Mouse (Mus musculus) limb, embryonic 15.5 days (tissue): ENCODE measurements around the gene Thoc6. TPM values are rescaled to one million over a fixed set of nuclear protein-coding genes. Genes with fewer than 3 reads are reported as not detected.

Experiments used
- ATAC-seq: fragments of 200-750 bp; cut with Nextera tagmentation; 2 replicates; pipeline ENCODE4 v1.8.0; 2017; ENCODE audit warnings: low read depth, moderate TSS enrichment; ENCODE audit not compliant: insufficient number of reproducible peaks, low FRiP score, low TSS enrichment
- H3K27ac ChIP-seq: fragments of 300-500 bp; sonication (generic); 2 replicates; pipeline ENCODE4 v1.5.1; 2015; ENCODE audit warnings: moderate library complexity, mild to moderate bottlenecking, inconsistent platforms
- H3K27me3 ChIP-seq: fragments of 300-500 bp; sonication (generic); 2 replicates; pipeline ENCODE4 v1.6.1; 2015; ENCODE audit warnings: inconsistent platforms
- H3K36me3 ChIP-seq: fragments of 300-500 bp; sonication (generic); 2 replicates; pipeline ENCODE4 v1.6.1; 2015; ENCODE audit warnings: inconsistent platforms
- H3K4me1 ChIP-seq: fragments of 300-500 bp; sonication (generic); 2 replicates; pipeline ENCODE4 v1.6.1; 2015; ENCODE audit warnings: inconsistent platforms
- H3K4me2 ChIP-seq: fragments of 300-500 bp; sonication (generic); 2 replicates; pipeline ENCODE4 v1.6.1; 2015; ENCODE audit warnings: mild to moderate bottlenecking, inconsistent platforms
- H3K4me3 ChIP-seq: fragments of 300-500 bp; sonication (generic); 2 replicates; pipeline ENCODE4 v1.5.1; 2015; ENCODE audit warnings: mild to moderate bottlenecking, inconsistent platforms
- H3K9ac ChIP-seq: fragments of 300-500 bp; sonication (generic); 2 replicates; pipeline ENCODE4 v1.6.1; 2015; ENCODE audit warnings: inconsistent platforms
- H3K9me3 ChIP-seq: fragments of 300-500 bp; sonication (generic); 2 replicates; pipeline ENCODE4 v1.6.1; 2016; ENCODE audit warnings: inconsistent platforms
- WGBS: fragments of 180-500 bp; shearing (Covaris S2); methylation state at CpG from one replicate; pipeline ENCODE4 v1.1.7; 2015; 5-methylcytosine and 5-hydroxymethylcytosine counted together
- polyA plus RNA-seq: library from polyadenylated mRNA; unstranded; fragments of >200 nt; fragmentation: Nextera tagmentation; extraction: Ambion mirVana; gene quantifications from 2 replicates; pipeline ENCODE4 v1.2.1, GENCODE M21; 2015

The Thoc6 gene
- polyA plus RNA-seq = 38.8 and 43.2 TPM in 2 replicates

GRCm38 (mm10) chr17:23673424-23674073 lies at the start of gene Thoc6, which contains the start of gene Hcfc1r1:
Thoc6 (minus strand) TSS chr17:23673882.
Hcfc1r1 (plus strand) TSS chr17:23673596.
- peak within 1 kb of the TSS; percentile 86 for H3K27ac ChIP-seq
- peak within 1 kb of the TSS; percentile 55 for H3K9ac ChIP-seq
- H3K4me3 ChIP-seq = peak within 1 kb of the TSS; percentile 64
- peaks cover 21% of the 10 kb centered on the region for H3K36me3 ChIP-seq
- no peaks in the 10 kb centered on the region for H3K9me3 ChIP-seq
- H3K27me3 ChIP-seq = peaks cover 3% of the 10 kb centered on the region; the same call in 1 of the 2 replicates
- peak within 1 kb of the TSS; percentile 95 for H3K4me2 ChIP-seq
- 1% methylated on average over 45 of the region's 45 CpGs for WGBS
- H3K4me1 ChIP-seq = peaks cover 42% of the 10 kb centered on the region
- peak; percentile 91 for ATAC-seq

DNA sequence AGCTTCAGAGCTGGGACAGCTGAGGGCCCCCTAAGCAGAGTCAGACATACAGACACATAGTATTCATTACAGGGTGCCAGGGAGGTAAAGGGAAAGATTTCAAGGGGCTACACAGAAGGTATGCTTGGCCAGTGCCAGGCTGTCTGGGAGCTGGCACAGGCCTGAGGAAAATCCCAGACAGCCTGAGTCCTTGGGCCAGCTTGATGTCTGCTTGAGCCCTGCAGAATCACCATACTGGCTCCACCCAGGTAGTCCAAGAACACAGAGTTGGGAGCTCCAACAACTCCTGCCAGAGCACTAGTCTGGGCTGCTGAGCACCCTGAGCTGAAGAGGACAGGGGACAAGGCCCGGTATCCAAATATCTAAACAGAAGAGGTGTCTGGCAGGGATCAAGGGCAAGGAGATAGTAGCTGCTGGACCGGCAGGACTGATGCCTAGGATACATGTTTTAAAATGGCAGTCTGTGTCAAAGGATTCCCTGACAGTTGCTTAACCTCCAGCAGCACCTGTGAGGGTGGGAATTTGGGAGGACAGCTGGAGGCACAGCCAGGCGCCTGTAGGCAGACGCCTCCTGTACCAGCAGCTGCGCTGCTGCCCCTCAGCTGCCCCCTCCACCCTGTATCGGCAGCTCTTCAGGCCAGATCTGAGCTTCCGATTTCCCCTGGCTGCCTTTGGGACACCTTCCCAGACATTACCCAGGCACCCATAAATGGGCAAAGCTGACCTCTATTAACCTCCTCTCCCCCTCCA lies 48.9 kb upstream of the Thoc6 start, which contains the start of gene 1520401A03Rik:
TSS of gene 1520401A03Rik (minus strand) at position 408 of the 750 bp plus-strand sequence.
- no peak for ATAC-seq
- 0 out of 2 replicates have a peak, but pooled peaks cover 2% of the 10 kb centered on the region for H3K27me3 ChIP-seq
- peak within 1 kb of the TSS; percentile 24; the same call in 1 of the 2 replicates for H3K27ac ChIP-seq
- no peak within 1 kb of the TSS for H3K4me2 ChIP-seq
- 59% methylated on average over 7 of the region's 7 CpGs for WGBS
- no peaks in the 10 kb centered on the region for H3K9me3 ChIP-seq
- peaks cover 16% of the 10 kb centered on the region for H3K4me1 ChIP-seq
- no peak within 1 kb of the TSS for H3K9ac ChIP-seq
- no peaks in the 10 kb centered on the region for H3K36me3 ChIP-seq
- H3K4me3 ChIP-seq = no peak within 1 kb of the TSS

GRCm38 (mm10) chr17:23721886-23722285 lies 48.2 kb upstream of the Thoc6 start:
- Histone ChIP-seq H3K27ac (peak overlapping the region; percentile 24; the same call in 1 of the 2 replicates), H3K4me2 (no peak overlapping the region), H3K9me3 (no peaks in the 10 kb centered on the region), H3K4me1 (peaks cover 12% of the 10 kb centered on the region), H3K27me3 (0 out of 2 replicates have a peak, but pooled peaks cover 2% of the 10 kb centered on the region), H3K4me3 (no peak overlapping the region), H3K9ac (no peak overlapping the region), H3K36me3 (no peaks in the 10 kb centered on the region)
- ATAC-seq = no peak
- WGBS = 85% methylated on average over 2 of the region's 2 CpGs

GRCm38 (mm10) chr17:23719455-23719854 lies 45.8 kb upstream of the Thoc6 start:
- Histone ChIP-seq H3K27ac (no peak overlapping the region), H3K4me3 (no peak overlapping the region), H3K36me3 (no peaks in the 10 kb centered on the region), H3K9ac (no peak overlapping the region), H3K9me3 (no peaks in the 10 kb centered on the region), H3K4me1 (0 out of 2 replicates have a peak, but pooled peaks cover 3% of the 10 kb centered on the region), H3K27me3 (0 out of 2 replicates have a peak, but pooled peaks cover 2% of the 10 kb centered on the region), H3K4me2 (no peak overlapping the region)
- ATAC-seq = no peak
- 20% methylated on average over 1 of the region's 1 CpGs for WGBS

DNA sequence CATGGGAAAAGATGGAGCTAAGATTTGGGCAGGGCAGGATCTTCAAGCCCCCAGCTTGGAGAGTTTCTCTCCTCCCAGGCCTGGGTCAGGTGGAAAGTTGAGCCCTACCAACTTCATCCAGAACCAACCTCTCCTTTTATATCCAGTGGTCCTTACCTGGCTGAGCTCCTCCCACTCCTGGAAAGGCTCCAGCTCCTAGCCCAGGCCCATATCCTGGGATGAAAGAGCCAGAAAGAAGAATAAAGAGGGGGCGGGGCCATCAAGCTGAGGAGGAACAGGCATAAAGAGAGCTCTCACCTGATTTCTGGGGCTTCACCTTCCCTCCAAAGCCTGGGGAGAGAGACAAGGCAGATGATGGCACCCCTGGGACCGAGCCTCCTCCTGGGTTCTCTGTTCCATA lies 43.3 kb upstream of the Thoc6 start:
- Histone ChIP-seq H3K9ac (no peak overlapping the region), H3K27ac (no peak overlapping the region), H3K9me3 (no peaks in the 10 kb centered on the region), H3K36me3 (no peaks in the 10 kb centered on the region), H3K4me2 (no peak overlapping the region), H3K4me3 (no peak overlapping the region), H3K27me3 (0 out of 2 replicates have a peak, but pooled peaks cover 2% of the 10 kb centered on the region), H3K4me1 (0 out of 2 replicates have a peak, but pooled peaks cover 3% of the 10 kb centered on the region)
- 59% methylated on average over 2 of the region's 2 CpGs for WGBS
- no peak for ATAC-seq

DNA sequence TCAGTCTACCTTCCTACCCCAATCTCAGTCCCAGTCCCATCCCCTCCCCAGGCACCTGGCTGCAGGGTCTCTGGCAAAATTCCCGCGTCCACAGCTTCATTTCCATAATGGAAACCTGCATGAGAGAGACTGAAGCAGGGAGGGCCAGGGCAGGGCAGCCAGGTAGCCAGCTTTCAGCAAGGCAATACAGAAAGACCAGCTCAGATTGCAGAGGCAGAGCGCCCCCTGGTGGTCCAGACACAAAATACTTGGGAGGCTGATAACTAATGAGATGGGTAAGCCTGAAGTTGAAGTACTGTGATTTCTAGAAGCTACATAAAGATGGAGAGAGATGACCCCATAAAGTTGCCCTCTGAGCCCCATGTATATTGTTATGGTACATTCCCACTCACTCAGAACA lies 32.5 kb upstream of the Thoc6 start:
- no peaks in the 10 kb centered on the region for H3K36me3 ChIP-seq
- no peak for ATAC-seq
- no peak overlapping the region for H3K9ac ChIP-seq
- H3K4me2 ChIP-seq = no peak overlapping the region
- 6% methylated on average over 3 of the region's 3 CpGs for WGBS
- H3K27ac ChIP-seq = no peak overlapping the region
- peaks cover 10% of the 10 kb centered on the region; the same call in 1 of the 2 replicates for H3K27me3 ChIP-seq
- peaks cover 8% of the 10 kb centered on the region for H3K4me1 ChIP-seq
- H3K9me3 ChIP-seq = no peaks in the 10 kb centered on the region
- H3K4me3 ChIP-seq = no peak overlapping the region

DNA sequence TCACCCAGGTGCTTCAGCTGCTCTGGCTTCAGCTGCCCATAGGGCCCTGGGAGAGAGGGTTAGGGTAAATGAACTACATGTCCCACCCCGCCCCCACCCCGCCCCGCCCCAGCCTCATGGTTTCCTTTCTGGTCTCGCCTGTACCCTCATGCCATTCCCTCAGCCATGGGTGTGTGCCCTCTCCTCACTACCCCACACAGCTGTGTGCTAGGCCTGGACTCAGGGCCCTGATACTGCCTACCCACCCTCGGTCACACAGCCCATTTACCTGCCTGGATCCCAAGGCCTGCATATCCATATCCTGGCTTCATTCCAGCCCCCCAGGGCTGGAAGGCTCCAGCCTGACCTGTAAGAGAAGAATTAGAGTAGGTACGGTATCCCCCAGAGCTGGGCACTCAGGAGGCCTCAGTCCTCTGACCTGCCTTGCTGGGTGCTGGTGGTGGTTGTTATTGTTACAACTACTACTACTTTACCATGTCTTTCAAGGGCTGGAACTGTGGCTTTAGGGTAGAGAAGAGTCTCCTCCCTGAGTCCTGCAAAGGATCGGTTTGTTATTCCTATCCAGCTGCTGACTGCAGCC lies 31.9 kb upstream of the Thoc6 start:
- Histone ChIP-seq H3K4me1 (peaks cover 8% of the 10 kb centered on the region), H3K4me3 (no peak overlapping the region), H3K4me2 (no peak overlapping the region), H3K27ac (no peak overlapping the region), H3K27me3 (peaks cover 16% of the 10 kb centered on the region), H3K9ac (no peak overlapping the region), H3K9me3 (no peaks in the 10 kb centered on the region), H3K36me3 (no peaks in the 10 kb centered on the region)
- 0 out of 2 replicates have a peak, but pooled peaks have one; percentile 31 for ATAC-seq
- 72% methylated on average over 7 of the region's 7 CpGs for WGBS

- ATAC-seq = no peak
- Histone ChIP-seq H3K27ac (no peak overlapping the region; the same call in 1 of the 2 replicates), H3K9ac (no peak overlapping the region), H3K9me3 (no peaks in the 10 kb centered on the region), H3K4me3 (no peak overlapping the region), H3K4me2 (no peak overlapping the region), H3K27me3 (peaks cover 24% of the 10 kb centered on the region), H3K36me3 (no peaks in the 10 kb centered on the region), H3K4me1 (peaks cover 15% of the 10 kb centered on the region)
- 22% methylated on average over 7 of the region's 7 CpGs for WGBS
These were observed 31.1 kb upstream of the Thoc6 start for GRCm38 (mm10) chr17:23704741-23705140.

GRCm38 (mm10) chr17:23703301-23703700 lies 29.6 kb upstream of the Thoc6 start:
- Histone ChIP-seq H3K36me3 (no peaks in the 10 kb centered on the region), H3K9ac (no peak overlapping the region), H3K9me3 (no peaks in the 10 kb centered on the region), H3K4me3 (no peak overlapping the region), H3K4me1 (peaks cover 21% of the 10 kb centered on the region), H3K4me2 (no peak overlapping the region), H3K27me3 (peaks cover 38% of the 10 kb centered on the region), H3K27ac (no peak overlapping the region)
- no peak for ATAC-seq
- 86% methylated on average over 9 of the region's 9 CpGs for WGBS

DNA sequence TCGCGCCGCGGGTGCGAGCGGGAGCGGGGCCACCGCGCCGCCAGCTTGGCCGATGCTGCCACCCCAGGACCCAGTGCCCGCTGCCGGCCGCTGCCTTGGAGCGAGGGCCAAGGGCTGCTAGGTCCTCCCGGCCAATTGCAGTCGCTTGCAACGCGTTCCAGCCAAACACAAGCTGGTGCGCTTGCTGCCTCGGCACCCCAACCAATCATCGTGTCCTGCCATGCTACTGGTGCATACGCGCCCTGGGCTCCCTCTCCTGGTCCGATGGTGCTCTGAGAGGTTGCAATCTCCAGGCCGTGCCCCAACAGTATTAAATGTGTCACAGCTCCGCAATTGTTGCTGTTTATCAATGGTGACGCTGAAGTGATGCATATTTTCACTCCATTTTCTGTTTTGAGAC lies 26.4 kb upstream of the Thoc6 start:
- Histone ChIP-seq H3K27ac (no peak overlapping the region), H3K4me3 (peak overlapping the region; percentile 60), H3K36me3 (no peaks in the 10 kb centered on the region), H3K27me3 (peaks cover 41% of the 10 kb centered on the region), H3K9ac (peak overlapping the region; percentile 33; the same call in 1 of the 2 replicates), H3K9me3 (no peaks in the 10 kb centered on the region), H3K4me2 (peak overlapping the region; percentile 100), H3K4me1 (peaks cover 16% of the 10 kb centered on the region)
- ATAC-seq = peak; percentile 85
- WGBS = under 1% methylated on average over 25 of the region's 28 CpGs

GRCm38 (mm10) chr17:23699131-23700077 lies 25.7 kb upstream of the Thoc6 start:
- ATAC-seq = peak; percentile 35; the same call in 1 of the 2 replicates
- H3K27ac ChIP-seq = no peak overlapping the region
- no peaks in the 10 kb centered on the region for H3K36me3 ChIP-seq
- H3K9me3 ChIP-seq = no peaks in the 10 kb centered on the region
- H3K4me1 ChIP-seq = peaks cover 13% of the 10 kb centered on the region
- 1% methylated on average over 85 of the region's 101 CpGs for WGBS
- peak overlapping the region; percentile 60 for H3K4me3 ChIP-seq
- H3K4me2 ChIP-seq = peak overlapping the region; percentile 100
- H3K27me3 ChIP-seq = peaks cover 41% of the 10 kb centered on the region
- H3K9ac ChIP-seq = peak overlapping the region; percentile 33
